Mouse (Mus musculus) MEL (cell line): ENCODE data around the gene 3830406C13Rik.

Source experiments
- CHD1 ChIP-seq: IDR thresholded peaks from 2 replicates; pipeline ENCODE4 v1.6.1; 2012; ENCODE audit warnings: low read depth, mild to moderate bottlenecking, inconsistent platforms, low read length, improper control_type of control experiment
- CHD2 ChIP-seq: IDR thresholded peaks from 2 replicates; pipeline ENCODE4 v1.6.1; 2011; ENCODE audit warnings: low read length, improper control_type of control experiment
- CTCF ChIP-seq, 3 experiments: IDR thresholded peaks in 2 of 3; conservative IDR thresholded peaks in 1 of 3; 2 replicates each; pipeline ENCODE4 v1.5.1; 2011 to 2012; ENCODE audit warnings: low read length in 3 of 3, low read depth in 2 of 3, mild to moderate bottlenecking in 2 of 3, improper control_type of control experiment in 1 of 3, inconsistent platforms in 1 of 3, mixed read lengths in 1 of 3, moderate library complexity in 1 of 3; ENCODE audit not compliant: control insufficient read depth in 1 of 3, insufficient read depth in 1 of 3, poor library complexity in 1 of 3, severe bottlenecking in 1 of 3
- EP300 ChIP-seq, 2 experiments: IDR thresholded peaks; 2 replicates each; pipeline ENCODE4 v1.6.1; 2011; ENCODE audit warnings: improper control_type of control experiment in 2 of 2, low read length in 2 of 2, low read depth in 1 of 2, mild to moderate bottlenecking in 1 of 2
- GATA1 ChIP-seq: IDR thresholded peaks from 2 replicates; pipeline ENCODE4 v1.6.1; 2011; ENCODE audit warnings: low read depth, low read length, improper control_type of control experiment
- MAX ChIP-seq: IDR thresholded peaks from 2 replicates; pipeline ENCODE4 v1.6.1; 2011; ENCODE audit warnings: low read length, improper control_type of control experiment
- MXI1 ChIP-seq: IDR thresholded peaks from 2 replicates; pipeline ENCODE4 v1.6.1; 2011; ENCODE audit warnings: mild to moderate bottlenecking, low read depth, low read length, improper control_type of control experiment
- NELFE ChIP-seq: IDR thresholded peaks from 2 replicates; pipeline ENCODE4 v1.6.1; 2011; ENCODE audit warnings: low read depth, low read length, improper control_type of control experiment
- POLR2A ChIP-seq, 2 experiments: IDR thresholded peaks; 2 replicates each; pipeline ENCODE4 v1.6.1; 2011 to 2012; ENCODE audit warnings: low read length in 2 of 2, mild to moderate bottlenecking in 2 of 2, control low read depth in 1 of 2, improper control_type of control experiment in 1 of 2, low read depth in 1 of 2, moderate library complexity in 1 of 2; ENCODE audit not compliant: control insufficient read depth in 1 of 2, insufficient read depth in 1 of 2, poor library complexity in 1 of 2
- UBTF ChIP-seq: IDR thresholded peaks from 2 replicates; pipeline ENCODE4 v1.6.1; 2012; ENCODE audit warnings: low read depth, mild to moderate bottlenecking, inconsistent platforms, low read length, improper control_type of control experiment, moderate library complexity, borderline replicate concordance; ENCODE audit not compliant: insufficient read depth

- TF ChIP-seq EP300 (IDR thresholded peaks at IDR 0.05; ENCODE audit: low read depth in 1 of 2, low read length in 2 of 2) (no peak), UBTF (no peak), GATA1 (no peak), CTCF (IDR thresholded peaks at IDR 0.05 in 2 of 3, conservative IDR thresholded peaks at IDR 0.05 in 1 of 3; ENCODE audit: control insufficient read depth in 1 of 3, insufficient read depth in 1 of 3, low read depth in 2 of 3, low read length in 3 of 3, poor library complexity in 1 of 3, severe bottlenecking in 1 of 3) (no peak), MXI1 (no peak), CHD1 (no peak), CHD2 (no peak), NELFE (no peak), POLR2A (IDR thresholded peaks at IDR 0.05; ENCODE audit: control insufficient read depth in 1 of 2, insufficient read depth in 1 of 2, low read depth in 1 of 2, low read length in 2 of 2, poor library complexity in 1 of 2) (no peak), MAX (no peak)
Observed at GRCm38 (mm10) chr14:12299654-12300053, 15.7 kb downstream of the 3830406C13Rik start.
